Mouse (Mus musculus) G1E (cell line): ENCODE results near the gene Pde4dip. TPM values are rescaled to one million over a fixed set of nuclear protein-coding genes. Genes with fewer than 3 reads are reported as not detected.

Experiments
- ATAC-seq: 2 replicates; pipeline ENCODE4 v1.8.0; 2016; ENCODE audit warnings: mild to moderate bottlenecking; ENCODE audit not compliant: insufficient number of reproducible peaks, poor library complexity, low FRiP score, severe bottlenecking; ENCODE audit errors: extremely low read depth
- DNase-seq: peaks from one replicate; pipeline ENCODE4 v3.0.0; 2012; ENCODE audit warnings: low spot score
- H3K27me3 ChIP-seq: 2 replicates; pipeline ENCODE4 v1.6.1; 2012; ENCODE audit warnings: mild to moderate bottlenecking, low read length, inconsistent platforms; ENCODE audit not compliant: insufficient read depth
- H3K36me3 ChIP-seq: replicated peaks from 2 replicates; pipeline ENCODE3; 2012; ENCODE audit warnings: mild to moderate bottlenecking, inconsistent platforms
- H3K4me1 ChIP-seq: 2 replicates; pipeline ENCODE4 v1.6.1; 2012; ENCODE audit warnings: low read depth, low read length, inconsistent platforms, mixed read lengths; ENCODE audit not compliant: insufficient read depth
- H3K4me3 ChIP-seq: 2 replicates; pipeline ENCODE4 v1.5.1; 2012; ENCODE audit warnings: low read depth, mild to moderate bottlenecking, inconsistent platforms, low read length, moderate library complexity, mixed read lengths
- H3K9me3 ChIP-seq: replicated peaks from 2 replicates; pipeline ENCODE4 v1.6.1; 2012; ENCODE audit warnings: inconsistent platforms
- CTCF ChIP-seq: IDR thresholded peaks from 2 replicates; pipeline ENCODE4 v1.5.1; 2012; ENCODE audit warnings: low read depth, low read length, inconsistent platforms, mixed read lengths
- GATA1 ChIP-seq: IDR thresholded peaks from 2 replicates; pipeline ENCODE4 v1.6.1; 2012; ENCODE audit warnings: borderline replicate concordance, low read length, inconsistent platforms, mixed read lengths
- GATA2 ChIP-seq: IDR thresholded peaks from 2 replicates; pipeline ENCODE4 v1.6.1; 2012; ENCODE audit warnings: low read depth, low read length, inconsistent platforms, borderline replicate concordance
- POLR2AphosphoS5 ChIP-seq: IDR thresholded peaks from 2 replicates; pipeline ENCODE4 v1.6.1; 2012; ENCODE audit warnings: low read depth, low read length, inconsistent platforms; ENCODE audit not compliant: insufficient replicate concordance
- TAL1 ChIP-seq: conservative IDR thresholded peaks from 2 replicates; pipeline ENCODE4 v1.6.1; 2012; ENCODE audit warnings: low read depth, low read length, inconsistent platforms, mixed read lengths
- polyA plus RNA-seq: library from polyadenylated mRNA; stranded (reverse); fragments of >175 nt; gene quantifications from 2 replicates; pipeline ENCODE4 v1.2.3, GENCODE M21; 2012
- total RNA-seq, 2 experiments: library from RNA; stranded (forward) in 1 of 2; stranded (reverse) in 1 of 2; fragments of 200-1000 nt in 1 of 2; fragments of >200 nt in 1 of 2; fragmentation: Nextera tagmentation in 1 of 2; gene quantifications; 2 replicates each; pipeline ENCODE4 v1.2.3; 2014 to 2017

Pde4dip gene
- total and polyA plus RNA-seq, 3 experiments: 0.47 to 4.8 (median 2.7) TPM

DNA sequence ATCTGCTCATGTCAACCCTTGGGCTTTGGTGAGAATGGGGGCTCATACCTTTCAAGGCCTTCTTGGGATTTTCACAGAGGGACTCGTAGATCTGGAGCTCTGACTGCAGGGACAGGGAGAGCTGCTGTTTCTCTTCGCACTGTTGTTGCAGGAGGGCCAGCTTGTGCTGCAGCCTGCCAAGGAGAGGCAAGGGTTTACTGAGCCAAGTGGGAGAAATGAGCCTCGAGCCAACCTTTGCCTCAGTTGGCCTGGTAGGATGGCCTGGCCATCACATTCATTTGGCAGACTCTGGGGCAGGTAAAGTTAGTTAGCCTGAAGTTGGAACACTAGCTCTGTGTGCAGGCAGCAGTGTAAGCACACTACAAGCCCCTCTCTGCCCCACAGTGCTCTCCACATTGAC lies 189.4 kb downstream of the Pde4dip start:
- TF ChIP-seq POLR2AphosphoS5 (no peak), CTCF (no peak), TAL1 (no peak), GATA2 (no peak), GATA1 (no peak)
- Histone ChIP-seq H3K9me3 (no peaks in the 10 kb centered on the region), H3K4me1 (no peaks in the 10 kb centered on the region), H3K27me3 (peaks cover 5% of the 10 kb centered on the region; the same call in 1 of the 2 replicates), H3K4me3 (no peak overlapping the region), H3K36me3 (no peaks in the 10 kb centered on the region)
- ATAC-seq (no peak), DNase-seq (no peak)

GRCm38 (mm10) chr3:97697291-97697690 lies 191.2 kb downstream of the Pde4dip start:
- peaks cover 5% of the 10 kb centered on the region; the same call in 1 of the 2 replicates for H3K27me3 ChIP-seq
- no peaks in the 10 kb centered on the region for H3K4me1 ChIP-seq
- no peaks in the 10 kb centered on the region for H3K9me3 ChIP-seq
- DNase-seq: no peak
- TF ChIP-seq GATA1 (no peak), GATA2 (no peak), TAL1 (no peak), CTCF (no peak), POLR2AphosphoS5 (no peak)
- H3K4me3 ChIP-seq: no peak overlapping the region
- H3K36me3 ChIP-seq: no peaks in the 10 kb centered on the region
- ATAC-seq: no peak

- no peak for TF ChIP-seq GATA1
- no peak for TF ChIP-seq TAL1
- TF ChIP-seq CTCF: no peak
- TF ChIP-seq POLR2AphosphoS5: no peak
- no peak for TF ChIP-seq GATA2
- DNase-seq (no peak), ATAC-seq (no peak)
- H3K27me3 ChIP-seq: peaks cover 5% of the 10 kb centered on the region; the same call in 1 of the 2 replicates
- no peaks in the 10 kb centered on the region for H3K9me3 ChIP-seq
- H3K4me3 ChIP-seq: no peak overlapping the region
- no peaks in the 10 kb centered on the region for H3K36me3 ChIP-seq
- no peaks in the 10 kb centered on the region for H3K4me1 ChIP-seq
Observed at GRCm38 (mm10) chr3:97696866-97697265, 191.6 kb downstream of the Pde4dip start.

DNA sequence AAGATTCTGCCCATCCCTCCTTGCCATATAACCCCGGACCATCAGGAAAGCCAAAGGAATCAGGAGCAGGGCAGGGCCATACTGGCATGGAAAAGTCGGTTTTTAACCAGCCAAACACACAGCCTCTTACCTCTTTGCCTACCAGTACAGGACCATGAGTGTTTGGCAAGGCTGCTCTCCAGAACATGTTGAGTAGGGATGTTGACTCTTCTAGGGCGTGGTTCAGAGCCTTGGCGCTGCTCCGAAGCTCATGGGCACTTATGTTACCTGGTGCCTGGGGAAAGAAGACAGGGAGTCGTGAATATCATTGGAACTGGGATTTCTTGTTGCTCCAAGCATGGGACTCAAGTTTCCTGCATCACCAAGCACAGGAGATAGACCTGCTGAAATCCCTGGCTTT lies 194.7 kb downstream of the Pde4dip start:
- no peak for ATAC-seq
- Histone ChIP-seq H3K4me1 (no peaks in the 10 kb centered on the region), H3K36me3 (no peaks in the 10 kb centered on the region), H3K27me3 (peaks cover 3% of the 10 kb centered on the region; the same call in 1 of the 2 replicates), H3K9me3 (no peaks in the 10 kb centered on the region), H3K4me3 (no peak overlapping the region)
- no peak for TF ChIP-seq GATA1
- no peak for TF ChIP-seq CTCF
- TF ChIP-seq GATA2: no peak
- no peak for TF ChIP-seq TAL1
- TF ChIP-seq POLR2AphosphoS5: no peak
- DNase-seq: no peak

DNA sequence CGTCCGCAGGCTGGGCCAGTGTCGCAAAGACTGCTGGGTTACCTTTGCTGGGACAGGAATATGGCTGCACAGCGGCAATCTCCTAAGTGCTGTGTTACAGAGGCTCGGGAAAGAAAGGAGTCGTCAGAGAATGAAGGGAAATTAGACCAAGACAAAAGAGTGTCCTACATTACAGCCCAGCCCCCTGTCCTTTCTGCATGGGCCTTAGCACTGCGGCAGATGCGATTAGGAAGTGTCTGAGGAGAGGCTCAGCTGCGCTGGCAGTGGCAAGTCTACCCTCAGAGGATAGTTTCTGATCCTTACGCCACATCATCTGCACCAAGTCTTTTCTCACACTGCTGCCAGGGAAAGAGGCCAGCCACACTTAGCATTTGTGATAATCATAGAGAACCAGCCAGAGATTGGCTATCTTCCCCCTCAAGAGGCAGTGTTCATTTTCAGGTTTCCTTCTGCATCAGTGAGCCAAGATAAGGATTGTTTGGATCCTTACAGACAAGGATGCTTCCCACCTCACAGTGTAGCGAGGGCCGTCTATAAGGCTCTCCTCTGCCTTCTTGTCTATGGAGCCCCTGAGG lies 197.0 kb downstream of the Pde4dip start:
- Histone ChIP-seq H3K9me3 (no peaks in the 10 kb centered on the region), H3K36me3 (no peaks in the 10 kb centered on the region), H3K27me3 (no peaks in the 10 kb centered on the region), H3K4me1 (no peaks in the 10 kb centered on the region), H3K4me3 (no peak overlapping the region)
- DNase-seq (no peak), ATAC-seq (no peak)
- TF ChIP-seq POLR2AphosphoS5 (no peak), GATA1 (no peak), GATA2 (no peak), CTCF (no peak), TAL1 (no peak)

GRCm38 (mm10) chr3:97690590-97690989 lies 197.9 kb downstream of the Pde4dip start:
- Histone ChIP-seq H3K4me3 (no peak overlapping the region), H3K36me3 (no peaks in the 10 kb centered on the region), H3K4me1 (no peaks in the 10 kb centered on the region), H3K27me3 (no peaks in the 10 kb centered on the region), H3K9me3 (no peaks in the 10 kb centered on the region)
- ATAC-seq: no peak
- TF ChIP-seq CTCF: no peak
- no peak for TF ChIP-seq TAL1
- TF ChIP-seq GATA2: no peak
- no peak for TF ChIP-seq GATA1
- TF ChIP-seq POLR2AphosphoS5: no peak
- no peak for DNase-seq
